Mouse (Mus musculus) urinary bladder, postnatal 36 days (tissue): ENCODE measurements around the gene Trim12a.
"Not testable (repeated sequence)": the region's sequence is repeated elsewhere in the genome, so short reads cannot be mapped to it uniquely, and the experiment has no call there.

ENCODE experiments used
- DNase-seq, 2 experiments: peaks; one replicate each; pipeline ENCODE4 v3.0.0; 2022; ENCODE audit warnings: low spot score in 2 of 2, mixed read lengths in 1 of 2

Gene Trim12a

GRCm38 (mm10) chr7:104315369-104316080 is at the start of gene Trim12a:
Gene Trim12a (minus strand): TSS chr7:104315466.
- not testable (repeated sequence) for DNase-seq

- no peak for DNase-seq
Observed at GRCm38 (mm10) chr7:104353600-104353967, 38.3 kb upstream of the Trim12a start.

- peak; percentile 52 to 70 for DNase-seq
Observed at GRCm38 (mm10) chr7:104352717-104353599, 37.7 kb upstream of the Trim12a start, which contains the start of gene Trim12c. Gene Trim12c (minus strand): TSS chr7:104353362.

GRCm38 (mm10) chr7:104348043-104348442 is 32.8 kb upstream of the Trim12a start:
- DNase-seq: not testable (repeated sequence)

GRCm38 (mm10) chr7:104340744-104341143 is 25.5 kb upstream of the Trim12a start:
- DNase-seq: not testable (repeated sequence)

GRCm38 (mm10) chr7:104335547-104335946 is 20.3 kb upstream of the Trim12a start:
- DNase-seq: not testable (repeated sequence)

- DNase-seq: not testable (repeated sequence)
Observed at GRCm38 (mm10) chr7:104329171-104329570, 13.9 kb upstream of the Trim12a start, which contains the start of gene Trim34b. Gene Trim34b (plus strand): TSS chr7:104329471.

GRCm38 (mm10) chr7:104322028-104322427 is 6.8 kb upstream of the Trim12a start:
- no peak for DNase-seq

- no peak for DNase-seq
Observed at GRCm38 (mm10) chr7:104314796-104315353, 391 bp downstream of the Trim12a start.

GRCm38 (mm10) chr7:104291638-104292400 is 23.4 kb downstream of the Trim12a start:
- no peak for DNase-seq

GRCm38 (mm10) chr7:104290641-104291040 is 24.6 kb downstream of the Trim12a start:
- no peak for DNase-seq

- peak in 1 of 2 experiments; percentile 2 for DNase-seq
Observed at GRCm38 (mm10) chr7:104287576-104288443, 27.5 kb downstream of the Trim12a start, which contains the start of gene Trim5. Gene Trim5 (minus strand): TSS chr7:104288094.

GRCm38 (mm10) chr7:104279361-104279760 is 35.9 kb downstream of the Trim12a start:
- not testable (repeated sequence) for DNase-seq

GRCm38 (mm10) chr7:104265335-104265734 is 49.9 kb downstream of the Trim12a start:
- not testable (repeated sequence) for DNase-seq

GRCm38 (mm10) chr7:104260380-104260779 is 54.9 kb downstream of the Trim12a start:
- DNase-seq: not testable (repeated sequence)
